Mouse (Mus musculus) heart, adult 2 months (tissue): ENCODE data around the gene 2310034C09Rik. TPM values are rescaled to one million over a fixed set of nuclear protein-coding genes. Genes with fewer than 3 reads are reported as not detected.
"Not testable (repeated sequence)": the region's sequence is repeated elsewhere in the genome, so short reads cannot be mapped to it uniquely, and the experiment has no call there.

ENCODE experiments used
- DNase-seq, 2 experiments: peaks; one replicate each; pipeline ENCODE4 v3.0.0; 2021
- H3K27ac ChIP-seq: fragments of 200-600 bp; 2 replicates; pipeline ENCODE4 v1.8.1; 2022
- H3K27me3 ChIP-seq: fragments of 200-500 bp; 2 replicates; pipeline ENCODE4 v1.6.1; 2012; ENCODE audit warnings: mild to moderate bottlenecking, low read length, inconsistent platforms, mixed read lengths; ENCODE audit not compliant: control insufficient read depth, insufficient read depth
- H3K36me3 ChIP-seq: fragments of 200-500 bp; 2 replicates; pipeline ENCODE4 v1.6.1; 2012; ENCODE audit warnings: low read length, inconsistent platforms; ENCODE audit not compliant: control insufficient read depth, insufficient read depth
- H3K4me1 ChIP-seq: fragments of 200-500 bp; 2 replicates; pipeline ENCODE4 v1.6.1; 2011; ENCODE audit warnings: low read length; ENCODE audit not compliant: control insufficient read depth, insufficient read depth
- H3K4me3 ChIP-seq: fragments of 200-600 bp; 2 replicates; pipeline ENCODE4 v1.8.1; 2022
- H3K79me2 ChIP-seq: fragments of 200-500 bp; replicated peaks from 2 replicates; pipeline ENCODE4 v1.6.1; 2012; ENCODE audit warnings: mild to moderate bottlenecking, inconsistent platforms, low read length, moderate library complexity, mixed read lengths; ENCODE audit not compliant: control insufficient read depth, insufficient read depth
- H3K9ac ChIP-seq: fragments of 200-500 bp; 2 replicates; pipeline ENCODE4 v1.6.1; 2012; ENCODE audit warnings: low read depth, mild to moderate bottlenecking, control low read depth, inconsistent platforms, low read length, mixed read lengths
- CTCF ChIP-seq: fragments of 200-600 bp; IDR thresholded peaks from 2 replicates; pipeline ENCODE4 v1.8.1; 2022; ENCODE audit warnings: antibody characterized with exemption, mild to moderate bottlenecking, moderate library complexity
- EP300 ChIP-seq: fragments of 200-500 bp; IDR thresholded peaks from 2 replicates; pipeline ENCODE4 v1.6.1; 2011; ENCODE audit warnings: low read depth, low read length, control low read depth; ENCODE audit not compliant: insufficient read depth
- POLR2A ChIP-seq: fragments of 200-500 bp; IDR thresholded peaks from 2 replicates; pipeline ENCODE4 v1.6.1; 2011; ENCODE audit warnings: mild to moderate bottlenecking, low read depth, low read length, control low read depth; ENCODE audit not compliant: insufficient read depth
- whole genome bisulfite sequencing: fragments of 180-500 bp; shearing (Covaris S2); methylation state at CpG from one replicate; pipeline ENCODE4 v1.1.7; 2018; 5-methylcytosine and 5-hydroxymethylcytosine counted together
- intact Hi-C: fragments of 180-260 bp; cut with DNase I; formaldehyde crosslinking; loops from one replicate; pipeline ENCODE4 v1.15.1; 2025
- polyA plus RNA-seq: library from polyadenylated mRNA; depleted of rRNA; stranded (reverse); fragments of >200 nt; gene quantifications from 2 replicates; pipeline ENCODE4 v1.2.3, GENCODE M21; 2012
- total RNA-seq, 2 experiments: library from RNA; stranded (reverse); gene quantifications; 2 replicates each; pipeline ENCODE4 v1.2.3; 2021

The 2310034C09Rik gene
- total and polyA plus RNA-seq, 3 experiments = not detected

GRCm38 (mm10) chr16:88735391-88735790 is 23.3 kb upstream of the 2310034C09Rik start:
- WGBS = 33% methylated on average over 2 of the region's 2 CpGs

GRCm38 (mm10) chr16:88744750-88745340 is 13.8 kb upstream of the 2310034C09Rik start:
- no peak overlapping the region for H3K27ac ChIP-seq
- H3K4me1 ChIP-seq = no peaks in the 10 kb centered on the region
- intact Hi-C loops = no loop called here
- no peaks in the 10 kb centered on the region for H3K27me3 ChIP-seq
- DNase-seq = no peak
- H3K36me3 ChIP-seq = no peaks in the 10 kb centered on the region
- WGBS = 41% methylated on average over 4 of the region's 4 CpGs
- H3K79me2 ChIP-seq = no peaks in the 10 kb centered on the region
- no peak overlapping the region for H3K4me3 ChIP-seq
- H3K9ac ChIP-seq = no peak overlapping the region
- TF ChIP-seq EP300 (no peak), CTCF (no peak), POLR2A (no peak)

More at GRCm38 (mm10) chr16:88735391-88735790, 23.3 kb upstream of the 2310034C09Rik start:
- Histone ChIP-seq H3K36me3 (no peaks in the 10 kb centered on the region), H3K4me1 (no peaks in the 10 kb centered on the region), H3K27me3 (no peaks in the 10 kb centered on the region), H3K9ac (no peak overlapping the region), H3K27ac (no peak overlapping the region), H3K4me3 (no peak overlapping the region), H3K79me2 (no peaks in the 10 kb centered on the region)
- no peak for DNase-seq
- intact Hi-C loops = no loop called here
- no peak for TF ChIP-seq CTCF
- no peak for TF ChIP-seq POLR2A
- TF ChIP-seq EP300 = no peak

GRCm38 (mm10) chr16:88747943-88748342 is 10.7 kb upstream of the 2310034C09Rik start:
- H3K4me3 ChIP-seq = no peak overlapping the region

GRCm38 (mm10) chr16:88751535-88751934 is 7.1 kb upstream of the 2310034C09Rik start, which contains the start of gene Krtap13:
Krtap13 (minus strand) TSS chr16:88751635.
- DNase-seq, H3K79me2 ChIP-seq, H3K27ac ChIP-seq, H3K27me3 ChIP-seq, H3K4me3 ChIP-seq, H3K4me1 ChIP-seq, H3K9ac ChIP-seq, H3K36me3 ChIP-seq, intact Hi-C loops: not testable (repeated sequence)
- WGBS = 88% methylated on average over 3 of the region's 3 CpGs

More at GRCm38 (mm10) chr16:88747943-88748342, 10.7 kb upstream of the 2310034C09Rik start:
- Histone ChIP-seq H3K27ac (no peak overlapping the region), H3K4me1 (no peaks in the 10 kb centered on the region), H3K36me3 (no peaks in the 10 kb centered on the region), H3K27me3 (no peaks in the 10 kb centered on the region), H3K79me2 (no peaks in the 10 kb centered on the region), H3K9ac (no peak overlapping the region)
- DNase-seq = no peak
- intact Hi-C loops = no loop called here
- 46% methylated on average over 4 of the region's 4 CpGs for WGBS
- TF ChIP-seq POLR2A = no peak
- TF ChIP-seq CTCF = no peak
- TF ChIP-seq EP300 = no peak

GRCm38 (mm10) chr16:88774106-88774505 is 15.5 kb downstream of the 2310034C09Rik start, which contains the start of gene 2310057N15Rik:
2310057N15Rik (minus strand) TSS chr16:88774206.
- intact Hi-C loops = no loop called here
- WGBS = 73% methylated on average over 2 of the region's 2 CpGs
- TF ChIP-seq POLR2A (no peak), CTCF (no peak), EP300 (no peak)
- Histone ChIP-seq H3K36me3 (no peaks in the 10 kb centered on the region), H3K79me2 (no peaks in the 10 kb centered on the region), H3K4me1 (no peaks in the 10 kb centered on the region), H3K4me3 (no peak within 1 kb of the TSS), H3K27ac (no peak within 1 kb of the TSS), H3K9ac (no peak within 1 kb of the TSS), H3K27me3 (no peaks in the 10 kb centered on the region)
- DNase-seq = no peak

- no peak for DNase-seq
- no peak for TF ChIP-seq CTCF
- TF ChIP-seq POLR2A = no peak
- 81% methylated on average over 6 of the region's 6 CpGs for WGBS
- no peaks in the 10 kb centered on the region for H3K4me1 ChIP-seq
- H3K79me2 ChIP-seq = no peaks in the 10 kb centered on the region
- intact Hi-C loops = no loop called here
- no peak within 1 kb of the TSS for H3K27ac ChIP-seq
- no peak within 1 kb of the TSS for H3K9ac ChIP-seq
- H3K27me3 ChIP-seq = no peaks in the 10 kb centered on the region
- H3K36me3 ChIP-seq = no peaks in the 10 kb centered on the region
- H3K4me3 ChIP-seq = no peak within 1 kb of the TSS
Measured at GRCm38 (mm10) chr16:88777596-88777995, 18.9 kb downstream of the 2310034C09Rik start, which contains the start of gene Gm5965. Gm5965 (plus strand) TSS chr16:88777896.
